Mouse (Mus musculus) MEL (cell line): ENCODE data around the gene Cdk13.

Experiments used
- CHD2 ChIP-seq: IDR thresholded peaks from 2 replicates; pipeline ENCODE4 v1.6.1; 2011; ENCODE audit warnings: low read length, improper control_type of control experiment
- CTCF ChIP-seq, 3 experiments: IDR thresholded peaks in 2 of 3; conservative IDR thresholded peaks in 1 of 3; 2 replicates each; pipeline ENCODE4 v1.5.1; 2011 to 2012; ENCODE audit warnings: low read length in 3 of 3, low read depth in 2 of 3, mild to moderate bottlenecking in 2 of 3, improper control_type of control experiment in 1 of 3, inconsistent platforms in 1 of 3, mixed read lengths in 1 of 3, moderate library complexity in 1 of 3; ENCODE audit not compliant: control insufficient read depth in 1 of 3, insufficient read depth in 1 of 3, poor library complexity in 1 of 3, severe bottlenecking in 1 of 3
- E2F4 ChIP-seq: IDR thresholded peaks from 2 replicates; pipeline ENCODE4 v1.6.1; 2011; ENCODE audit warnings: low read depth, low read length, improper control_type of control experiment, borderline replicate concordance
- EP300 ChIP-seq, 2 experiments: IDR thresholded peaks; 2 replicates each; pipeline ENCODE4 v1.6.1; 2011; ENCODE audit warnings: improper control_type of control experiment in 2 of 2, low read length in 2 of 2, low read depth in 1 of 2, mild to moderate bottlenecking in 1 of 2
- MYC ChIP-seq: IDR thresholded peaks from 2 replicates; pipeline ENCODE4 v1.6.1; 2011; ENCODE audit warnings: low read depth, mild to moderate bottlenecking, low read length, improper control_type of control experiment, moderate library complexity
- POLR2A ChIP-seq, 2 experiments: IDR thresholded peaks; 2 replicates each; pipeline ENCODE4 v1.6.1; 2011 to 2012; ENCODE audit warnings: low read length in 2 of 2, mild to moderate bottlenecking in 2 of 2, control low read depth in 1 of 2, improper control_type of control experiment in 1 of 2, low read depth in 1 of 2, moderate library complexity in 1 of 2; ENCODE audit not compliant: control insufficient read depth in 1 of 2, insufficient read depth in 1 of 2, poor library complexity in 1 of 2
- SIN3A ChIP-seq: IDR thresholded peaks from 2 replicates; pipeline ENCODE4 v1.6.1; 2012; ENCODE audit warnings: low read length, improper control_type of control experiment, inconsistent platforms
- TBP ChIP-seq: IDR thresholded peaks from 2 replicates; pipeline ENCODE4 v1.8.0; 2011; ENCODE audit warnings: low read depth, low read length, improper control_type of control experiment

DNA sequence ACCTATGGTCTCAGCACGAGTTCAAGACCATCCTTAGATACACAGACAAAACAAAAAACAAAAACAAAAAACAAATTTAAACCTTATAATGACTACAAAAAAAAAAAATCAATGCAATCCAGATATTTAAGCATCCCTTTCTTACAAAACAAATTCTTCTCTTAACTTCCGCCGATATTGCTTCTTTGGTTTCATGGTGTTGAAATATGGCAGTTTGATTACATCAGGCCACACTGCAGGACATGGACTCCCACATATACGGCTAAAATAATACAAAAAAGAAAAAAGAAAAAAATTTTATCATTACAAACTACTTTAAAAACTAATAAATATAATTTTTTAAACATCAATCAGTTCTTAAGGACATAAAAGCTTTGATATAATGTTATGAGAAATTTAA lies 77.0 kb downstream of the Cdk13 start:
- TF ChIP-seq CHD2 (no peak), EP300 (IDR thresholded peaks at IDR 0.05; ENCODE audit: low read depth in 1 of 2, low read length in 2 of 2) (no peak), CTCF (IDR thresholded peaks at IDR 0.05 in 2 of 3, conservative IDR thresholded peaks at IDR 0.05 in 1 of 3; ENCODE audit: control insufficient read depth in 1 of 3, insufficient read depth in 1 of 3, low read depth in 2 of 3, low read length in 3 of 3, poor library complexity in 1 of 3, severe bottlenecking in 1 of 3) (no peak), E2F4 (no peak), POLR2A (IDR thresholded peaks at IDR 0.05; ENCODE audit: control insufficient read depth in 1 of 2, insufficient read depth in 1 of 2, low read depth in 1 of 2, low read length in 2 of 2, poor library complexity in 1 of 2) (no peak), MYC (no peak), TBP (no peak), SIN3A (no peak)
